Comparison of ENCODE assay signal across 9 mouse cellular contexts in the genomic region with DNA sequence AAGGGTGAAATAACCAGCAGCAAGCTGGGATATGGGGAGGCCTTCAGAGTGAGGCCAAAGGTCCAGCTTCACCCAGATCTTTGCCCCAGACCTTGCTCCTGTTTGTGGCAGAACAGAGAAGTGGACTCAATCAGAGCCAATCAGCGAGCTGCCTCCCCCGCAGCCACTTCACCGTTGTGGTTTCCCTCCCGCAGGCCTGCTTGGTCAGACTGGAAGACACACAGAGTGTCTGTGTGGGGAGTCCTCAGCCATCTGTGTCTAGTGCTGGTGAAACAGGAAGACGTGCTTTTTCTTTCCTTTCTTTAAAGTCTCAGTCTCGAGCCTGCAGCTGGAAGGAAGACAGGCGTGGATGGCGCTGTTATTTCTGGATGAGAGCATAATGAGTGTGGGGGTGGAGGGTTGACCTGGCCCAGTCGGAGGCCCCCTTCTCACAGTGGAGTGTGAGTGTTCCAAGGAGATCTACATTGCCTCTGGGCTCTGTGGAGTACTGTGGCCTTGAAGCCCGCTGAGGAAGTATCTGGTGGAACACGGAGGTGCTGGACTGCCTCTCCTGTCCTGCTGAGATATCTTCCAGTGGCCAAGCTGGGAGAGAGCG.
DNase-seq lines count a peak whose midpoint lies in the region; ATAC-seq and TF ChIP-seq lines count a peak whose summit lies in the region.
"Had no signal": no experiment of that assay in that cellular context is flagged by ENCODE, and none has a peak within 500 bp of the region (broad histone marks: within the 10 kb centered on the region; RNA-seq: fewer than 3 reads in every experiment).

No protein-coding gene starts in this region.

- no peaks in the 10 kb centered on the region for H3K9me3 ChIP-seq in stomach, embryonic 16.5 days (replicated peaks; ENCODE audit: control insufficient read depth, low read length)

- H3K4me2 ChIP-seq in stomach, embryonic 16.5 days (ENCODE audit: low read depth, low read length), result no peak overlapping the region; the same call in 1 of the 2 replicates

- H3K36me3 ChIP-seq in stomach, embryonic 16.5 days (ENCODE audit: control insufficient read depth, insufficient read depth, low read length), result no peaks in the 10 kb centered on the region

- H3K4me3 ChIP-seq in stomach, embryonic 16.5 days (replicated peaks; ENCODE audit: low read length), result no peak overlapping the region
- H3K4me3 ChIP-seq in gastrocnemius, adult 2 months, result no peak overlapping the region
- H3K4me3 ChIP-seq: erythroblast, embryonic 14.5 days had no signal

- WGBS in stomach, embryonic 16.5 days, result 34% methylated on average over 12 of the region's 12 CpGs

- peak overlapping the region; percentile 3; the same call in 1 of the 2 replicates for H3K27ac ChIP-seq in stomach, embryonic 16.5 days (ENCODE audit: low read length)
- no peak overlapping the region for H3K27ac ChIP-seq in gastrocnemius, adult 2 months

- DNase-seq in heart, adult 11 months, result peak; percentile 87
- DNase-seq in heart, adult 8-10 months (ENCODE audit: low spot score), result no peak
- DNase-seq in cerebellum, adult 8-10 months, result peak; percentile 30
- peak; percentile 51 to 72 for DNase-seq in kidney, postnatal 4 days
- peak; percentile 14 for DNase-seq in lung, postnatal 25 days (ENCODE audit: low spot score)
- no peak for DNase-seq in gastrocnemius, adult 2 months

- H3K4me1 ChIP-seq in stomach, embryonic 16.5 days (ENCODE audit: control insufficient read depth, insufficient read depth, low read length), result peaks cover 10% of the 10 kb centered on the region; the same call in 1 of the 2 replicates

- peak; percentile 96 for ATAC-seq in granulocyte monocyte progenitor cell, adult 5-6 weeks (replicated peaks; ENCODE audit: poor library complexity, severe bottlenecking)
- peak; percentile 64 for ATAC-seq in stomach, embryonic 16.5 days (ENCODE audit: insufficient read depth, low FRiP score)

- TF ChIP-seq CTCF in gastrocnemius, adult 2 months (IDR thresholded peaks at IDR 0.05), result no peak

- peak overlapping the region; percentile 28; the same call in 1 of the 2 replicates for H3K9ac ChIP-seq in stomach, embryonic 16.5 days (ENCODE audit: low read length)

- intact Hi-C loops in gastrocnemius, adult 2 months (cut with DNase I), result no loop called here

- no peaks in the 10 kb centered on the region for H3K27me3 ChIP-seq in stomach, embryonic 16.5 days (ENCODE audit: control insufficient read depth, insufficient read depth, low read length)

Comparison
In these comparisons a context has a peak if more than half of its experiments do, and no peak if none do; other contexts are left out.
1. DNase-seq: peak in heart, adult 11 months (single experiment), cerebellum, adult 8-10 months (single experiment), kidney, postnatal 4 days (2 of 2) and lung, postnatal 25 days (single experiment); none in heart, adult 8-10 months (single experiment) and gastrocnemius, adult 2 months (single experiment).